Mouse (Mus musculus) lung, adult 2 months (tissue): ENCODE data around the gene Ccnjl.

Experiments used
- CTCF ChIP-seq: fragments of 200-500 bp; IDR thresholded peaks from 2 replicates; pipeline ENCODE4 v1.5.1; 2011; ENCODE audit warnings: mild to moderate bottlenecking, low read length, control low read depth; ENCODE audit not compliant: insufficient read depth
- POLR2A ChIP-seq: fragments of 200-500 bp; IDR thresholded peaks from 2 replicates; pipeline ENCODE4 v1.6.1; 2011; ENCODE audit warnings: low read depth, mild to moderate bottlenecking, control low read depth, low read length, borderline replicate concordance; ENCODE audit errors: extremely low read depth

GRCm38 (mm10) chr11:43516344-43517021 lies 12.1 kb upstream of the Ccnjl start:
- TF ChIP-seq POLR2A (no peak), CTCF (peak; percentile 77)
